Mouse (Mus musculus) ovary, postnatal 14 days (tissue): ENCODE measurements at regions not wholly inside any gene's neighbourhood (a gene's known extent, or its start where the extent isn't known, plus 50 kb on each side); places are given as distances from the start of the nearest gene placed in this dataset.
"Not testable (repeated sequence)": the region's sequence is repeated elsewhere in the genome, so short reads cannot be mapped to it uniquely, and the experiment has no call there.

Source experiments
- DNase-seq: peaks from one replicate; pipeline ENCODE4 v3.0.0; 2022; ENCODE audit warnings: low spot score

GRCm38 (mm10) chr10:96253671-96254070 lies 117.3 kb downstream of the Gm5426 start:
- no peak for DNase-seq

GRCm38 (mm10) chr10:96254250-96254862 lies 118.0 kb downstream of the Gm5426 start:
- no peak for DNase-seq

- DNase-seq, result no peak
Observed at GRCm38 (mm10) chr10:96257935-96258334, 121.5 kb downstream of the Gm5426 start.

GRCm38 (mm10) chr10:96259242-96259641 lies 122.8 kb downstream of the Gm5426 start:
- DNase-seq, result no peak

GRCm38 (mm10) chr10:96259648-96260047 lies 123.2 kb downstream of the Gm5426 start:
- no peak for DNase-seq

GRCm38 (mm10) chr10:96263544-96263943 lies 127.1 kb downstream of the Gm5426 start:
- no peak for DNase-seq

GRCm38 (mm10) chr10:96264433-96264832 lies 128.0 kb downstream of the Gm5426 start:
- no peak for DNase-seq

- DNase-seq, result no peak
Observed at GRCm38 (mm10) chr10:96264866-96265265, 128.5 kb downstream of the Gm5426 start.

GRCm38 (mm10) chr10:96266100-96266735 lies 129.8 kb downstream of the Gm5426 start:
- DNase-seq, result no peak

GRCm38 (mm10) chr10:96267603-96268002 lies 131.2 kb downstream of the Gm5426 start:
- DNase-seq, result no peak

GRCm38 (mm10) chr10:96273607-96274365 lies 137.4 kb downstream of the Gm5426 start:
- no peak for DNase-seq

- no peak for DNase-seq
Observed at GRCm38 (mm10) chr10:96280149-96280548, 143.7 kb downstream of the Gm5426 start.

GRCm38 (mm10) chr10:96285407-96286093 lies 149.1 kb downstream of the Gm5426 start:
- DNase-seq, result no peak

GRCm38 (mm10) chr10:96286094-96286485 lies 149.7 kb downstream of the Gm5426 start:
- no peak for DNase-seq

- not testable (repeated sequence) for DNase-seq
Observed at GRCm38 (mm10) chr10:96289005-96289404, 152.6 kb downstream of the Gm5426 start.

GRCm38 (mm10) chr10:96293622-96294021 lies 157.2 kb downstream of the Gm5426 start:
- no peak for DNase-seq

GRCm38 (mm10) chr10:96294666-96295065 lies 158.3 kb downstream of the Gm5426 start:
- DNase-seq, result no peak

- no peak for DNase-seq
Observed at GRCm38 (mm10) chr10:96297658-96298057, 161.3 kb downstream of the Gm5426 start.

- DNase-seq, result no peak
Observed at GRCm38 (mm10) chr10:96298566-96298965, 162.2 kb downstream of the Gm5426 start.

GRCm38 (mm10) chr10:96305701-96306100 lies 169.3 kb downstream of the Gm5426 start:
- no peak for DNase-seq

- no peak for DNase-seq
Observed at GRCm38 (mm10) chr10:96308713-96309445, 172.5 kb downstream of the Gm5426 start.

GRCm38 (mm10) chr10:96309766-96310165 lies 173.4 kb downstream of the Gm5426 start:
- no peak for DNase-seq
